Mouse (Mus musculus): ENCODE data around the gene Cenps.
"Not testable (repeated sequence)": the region's sequence is repeated elsewhere in the genome, so short reads cannot be mapped to it uniquely, and the experiment has no call there.

- not testable (repeated sequence) for TF ChIP-seq USF2 (conservative IDR thresholded peaks at IDR 0.05; ENCODE audit: low read depth, low read length); CTCF (conservative IDR thresholded peaks at IDR 0.05 in 1 of 2, IDR thresholded peaks at IDR 0.05 in 1 of 2; ENCODE audit: low read depth in 2 of 2, low read length in 2 of 2); CHD1 (IDR thresholded peaks at IDR 0.05; ENCODE audit: low read depth, low read length); SMC3 (IDR thresholded peaks at IDR 0.05; ENCODE audit: low read depth, low read length); HCFC1 (IDR thresholded peaks at IDR 0.05; ENCODE audit: low read depth, low read length); PAX5 (IDR thresholded peaks at IDR 0.05; ENCODE audit: low read length); TBP (conservative IDR thresholded peaks at IDR 0.05; ENCODE audit: low read depth, low read length); ZC3H11A (IDR thresholded peaks at IDR 0.05; ENCODE audit: low read depth, low read length); JUND (conservative IDR thresholded peaks at IDR 0.05; ENCODE audit: low read depth, low read length); MXI1 (IDR thresholded peaks at IDR 0.05; ENCODE audit: low read depth, low read length); POLR2A (IDR thresholded peaks at IDR 0.05; ENCODE audit: low read depth, low read length); MAX (IDR thresholded peaks at IDR 0.05; ENCODE audit: low read length)
Measured at GRCm38 (mm10) chr4:149119978-149120562, 17.4 kb downstream of the Cenps start.

All from CH12.LX (cell line).